Mouse (Mus musculus) forelimb bud, embryonic 11.5 days (tissue): ENCODE results near the gene Rnf20.

Experiments
- DNase-seq: peaks from one replicate; pipeline ENCODE4 v3.0.0-alpha.2; 2012; ENCODE audit warnings: low read depth, low spot score

Gene Rnf20

DNA sequence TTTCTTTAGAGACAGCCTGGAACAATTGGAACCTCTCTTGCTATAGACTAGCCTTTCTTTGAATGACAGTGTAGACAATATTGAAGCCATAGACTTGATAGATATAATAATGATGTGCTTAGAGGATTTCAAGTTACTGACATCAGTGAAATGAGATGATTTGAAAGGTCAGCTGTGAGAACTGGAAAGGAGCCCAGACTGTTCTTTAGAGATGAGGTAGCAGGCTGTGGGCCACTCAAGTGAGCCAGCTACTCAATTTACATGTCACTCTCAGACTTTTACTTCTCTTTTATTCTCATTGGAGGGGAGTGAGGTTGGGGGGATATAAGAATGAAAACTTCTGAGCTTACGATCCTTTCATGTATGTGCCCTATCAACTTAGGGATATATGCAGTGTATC lies 27.6 kb downstream of the Rnf20 start:
- DNase-seq, result no peak

DNA sequence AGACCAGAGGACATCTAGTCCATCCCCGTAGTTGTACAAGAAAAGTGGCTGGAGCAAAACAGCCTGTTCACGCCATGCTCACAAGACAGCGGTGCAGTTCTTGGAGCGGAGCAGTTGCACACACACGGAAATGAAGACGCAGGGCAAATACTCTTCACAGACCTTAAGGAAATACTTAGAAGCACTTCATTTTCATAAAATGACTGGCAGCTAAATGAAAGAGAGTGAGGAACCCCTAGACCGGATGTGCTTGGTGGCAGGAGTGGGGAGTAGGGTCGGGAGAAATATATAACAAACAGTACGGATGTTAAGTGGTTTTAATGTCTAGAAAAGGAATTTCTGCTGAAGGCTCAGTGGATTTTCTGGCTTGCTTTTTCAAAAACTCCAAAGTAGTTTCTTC lies 29.9 kb downstream of the Rnf20 start:
- DNase-seq, result no peak

DNA sequence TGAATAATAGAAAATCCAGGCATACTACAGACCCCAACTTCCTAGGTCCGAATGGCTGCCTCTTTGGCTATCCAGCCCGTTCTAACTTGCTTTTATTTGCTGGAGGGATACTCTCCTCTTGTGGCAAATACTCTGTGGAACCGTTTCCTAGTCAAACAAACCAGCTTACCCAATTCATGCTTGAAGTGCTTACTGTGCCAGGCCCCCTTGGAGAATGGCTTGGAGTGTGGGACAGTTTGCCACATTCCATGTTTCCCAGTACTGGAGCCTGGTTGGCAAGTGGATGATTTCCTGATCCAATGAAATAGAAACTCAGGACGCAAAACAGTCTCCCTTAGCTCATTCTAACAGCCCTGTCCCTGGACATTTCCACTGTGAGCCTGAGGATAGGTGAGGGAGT lies 30.4 kb downstream of the Rnf20 start:
- DNase-seq, result no peak

DNA sequence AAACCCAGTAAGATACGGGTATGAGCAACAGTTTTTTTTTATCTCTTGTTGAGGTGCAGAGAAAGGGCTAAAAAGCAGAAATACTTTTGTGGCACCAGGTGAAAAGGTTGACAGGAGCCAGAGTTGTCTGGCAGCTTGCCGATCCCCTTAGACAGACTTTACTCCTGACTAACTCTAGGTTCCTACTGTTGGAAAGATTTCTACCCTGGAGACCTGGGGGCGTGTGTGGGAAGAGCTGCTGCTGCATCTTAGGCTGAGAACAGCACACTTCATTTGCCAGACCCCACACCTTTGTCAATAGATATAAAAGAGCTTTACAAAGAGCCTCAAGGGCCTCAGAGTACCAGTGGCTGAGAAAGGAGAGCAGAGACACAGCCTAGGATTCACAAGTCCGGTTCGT lies 33.0 kb downstream of the Rnf20 start:
- no peak for DNase-seq

DNA sequence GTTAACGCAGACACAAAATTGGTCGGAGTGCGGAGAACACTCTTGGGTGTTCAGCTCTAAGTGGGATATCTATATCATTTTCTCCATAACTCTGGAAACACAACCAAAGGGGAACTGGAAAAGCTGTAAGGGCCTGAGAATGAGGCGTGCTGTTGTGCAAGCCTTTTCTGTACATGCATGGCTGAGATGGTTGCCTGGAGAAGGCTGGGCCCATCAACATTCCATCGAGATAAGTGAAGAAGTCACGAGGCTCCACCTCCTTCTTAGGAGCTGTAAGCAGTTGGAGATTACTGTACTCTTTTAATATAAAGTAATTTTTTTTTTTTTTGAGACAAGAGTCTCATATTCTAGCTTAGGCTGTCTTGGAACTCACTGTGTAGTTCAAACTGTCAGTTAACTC lies 44.3 kb downstream of the Rnf20 start:
- DNase-seq, result no peak

DNA sequence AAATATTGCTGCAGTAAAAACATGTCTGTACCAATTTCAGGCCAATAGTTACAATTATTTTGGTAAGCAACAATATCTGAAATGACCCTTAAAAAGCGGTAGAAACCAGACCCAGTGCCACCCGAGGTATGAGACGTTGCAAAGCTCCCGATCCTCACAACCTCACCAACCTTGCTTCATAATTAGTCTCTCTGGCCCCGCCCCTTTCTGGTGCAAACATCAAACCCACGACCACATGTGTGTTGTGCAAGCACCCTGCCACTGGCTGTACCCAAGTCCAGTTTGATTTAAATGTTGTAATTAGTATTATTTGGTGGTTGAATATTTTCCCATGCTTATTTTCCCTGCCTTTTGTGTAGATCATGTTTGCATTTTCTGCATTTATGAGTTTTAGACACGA lies 45.0 kb downstream of the Rnf20 start:
- DNase-seq, result no peak

DNA sequence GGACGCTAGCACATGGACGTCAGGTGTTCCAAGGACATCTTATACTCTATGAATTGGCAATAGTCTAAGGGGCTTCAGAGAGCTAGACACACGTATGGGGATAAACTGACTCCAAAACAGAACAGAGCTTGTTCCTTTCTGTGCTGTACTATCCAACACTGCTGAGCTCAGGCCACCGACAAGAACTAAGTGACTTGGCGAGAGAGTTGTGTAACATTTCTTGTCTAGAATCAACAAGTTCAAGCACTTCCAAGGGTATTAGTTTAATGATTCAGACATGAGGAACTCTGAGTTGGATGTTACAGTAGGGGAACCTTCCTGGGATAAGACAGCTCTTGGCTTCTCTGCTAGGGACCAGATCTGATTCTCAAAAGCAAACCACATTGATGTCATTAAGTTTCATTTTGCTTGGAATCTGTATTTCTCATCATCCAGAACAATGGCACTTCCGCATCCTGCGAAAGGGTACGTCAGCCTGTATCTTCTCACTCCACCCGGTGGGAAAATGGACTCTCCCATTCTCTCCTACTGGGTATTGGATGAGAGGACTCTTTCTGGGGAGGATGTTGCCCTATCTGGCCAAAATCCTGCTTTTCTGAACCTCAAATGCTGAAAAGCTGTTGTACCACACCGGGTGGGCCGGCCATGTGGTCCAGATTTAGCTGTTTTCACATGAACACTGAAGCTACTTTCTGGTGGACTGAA lies 48.5 kb downstream of the Rnf20 start:
- no peak for DNase-seq

DNA sequence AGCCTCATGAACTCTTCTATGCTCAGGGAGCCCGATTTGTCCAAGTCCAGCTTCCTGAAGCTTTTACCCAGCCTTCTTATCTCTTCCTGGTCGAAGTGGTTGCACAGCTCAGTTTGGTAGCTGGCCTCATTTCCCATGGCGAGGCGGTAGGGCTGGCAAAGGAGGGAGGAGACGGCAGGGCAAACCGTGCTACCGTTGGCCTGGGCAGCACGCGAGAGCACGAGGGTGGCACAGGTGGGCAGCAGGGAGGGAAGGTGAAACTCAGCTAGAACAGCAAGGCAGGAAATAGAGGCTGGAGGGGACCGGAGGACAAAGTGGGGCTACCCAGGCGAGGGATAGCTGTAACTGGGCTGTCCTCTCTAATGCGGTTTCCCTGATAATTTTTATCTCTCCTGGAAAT lies 50.0 kb downstream of the Rnf20 start, which contains the start of gene Ppp3r2:
Gene Ppp3r2 (minus strand): TSS at position 213 of the 400 bp plus-strand sequence.
- no peak for DNase-seq

DNA sequence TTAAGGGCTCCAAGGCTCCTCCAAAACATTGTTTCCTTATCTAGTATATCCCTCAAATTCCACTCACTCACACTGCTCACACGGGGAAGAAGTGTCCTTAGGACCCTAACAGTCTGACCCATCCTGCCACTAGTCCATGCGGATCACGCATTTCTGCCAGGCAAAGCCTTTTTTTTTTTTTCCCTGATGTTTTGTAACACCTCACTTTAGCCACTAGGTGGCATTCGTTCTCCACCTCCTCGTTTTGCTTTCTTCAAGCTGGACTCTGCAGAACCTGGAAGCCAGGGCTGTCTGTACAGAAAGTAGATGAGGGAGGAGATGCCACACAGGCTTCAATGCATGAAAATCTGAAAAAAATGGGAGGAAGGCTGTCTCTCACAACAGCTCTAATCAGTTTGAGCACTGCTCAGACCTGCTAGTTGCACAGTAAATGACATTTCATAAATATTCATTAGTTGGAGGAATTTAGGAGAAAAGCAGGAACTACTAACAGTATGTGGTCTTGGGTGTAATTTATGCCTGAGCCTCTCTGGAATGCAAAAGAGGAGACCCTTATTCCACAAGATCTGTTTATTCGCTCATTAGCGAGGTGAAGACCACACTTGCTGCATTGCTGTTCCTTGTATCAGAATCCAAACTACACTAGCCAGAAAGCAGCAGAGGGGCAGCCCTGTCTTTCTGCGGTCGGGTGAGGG lies 56.9 kb downstream of the Rnf20 start:
- peak; percentile 73 for DNase-seq

DNA sequence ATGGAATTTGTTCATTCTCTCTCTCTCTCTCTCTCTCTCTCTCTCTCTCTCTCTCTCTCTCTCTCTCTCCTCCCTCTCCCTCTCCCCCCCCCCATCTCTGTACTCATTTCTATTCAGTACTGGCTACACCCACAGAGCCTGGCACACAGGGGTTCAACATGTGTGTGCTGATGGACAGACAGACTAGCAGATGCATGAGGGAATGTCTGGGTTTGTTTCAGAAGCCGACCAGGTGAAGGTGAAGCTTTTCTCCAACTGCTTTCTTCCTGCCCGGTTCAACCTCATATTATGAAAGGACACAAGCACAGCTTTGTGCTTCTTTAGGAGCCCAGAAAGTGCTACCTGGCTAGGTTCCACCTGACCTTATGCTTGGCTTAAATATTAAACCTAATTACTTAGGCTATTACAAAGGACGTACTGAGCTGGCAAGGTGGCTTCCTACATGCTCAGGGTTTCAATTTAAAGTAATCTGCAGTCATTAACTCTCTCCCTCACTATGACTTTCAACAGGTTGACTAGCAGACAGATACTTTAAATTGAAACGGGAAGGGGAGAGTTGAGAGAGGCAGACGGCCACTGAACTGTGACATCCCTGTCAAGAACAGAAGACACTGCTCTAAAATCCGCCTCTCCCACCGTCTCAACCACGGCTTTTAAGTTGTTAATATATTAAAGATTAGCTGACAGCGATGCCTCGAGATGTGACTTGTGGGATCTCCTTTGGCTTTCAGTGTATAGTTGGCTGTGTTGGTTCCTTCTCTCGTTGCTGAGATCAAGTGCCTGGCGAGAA lies 59.8 kb downstream of the Rnf20 start:
- no peak for DNase-seq
